Mouse (Mus musculus): ENCODE data around the gene Aven. TPM values are rescaled to one million over a fixed set of nuclear protein-coding genes. Genes with fewer than 3 reads are reported as not detected.

Gene Aven
- polyA plus RNA-seq, 1 experiment from 2014 or later = 12.5 TPM

DNA sequence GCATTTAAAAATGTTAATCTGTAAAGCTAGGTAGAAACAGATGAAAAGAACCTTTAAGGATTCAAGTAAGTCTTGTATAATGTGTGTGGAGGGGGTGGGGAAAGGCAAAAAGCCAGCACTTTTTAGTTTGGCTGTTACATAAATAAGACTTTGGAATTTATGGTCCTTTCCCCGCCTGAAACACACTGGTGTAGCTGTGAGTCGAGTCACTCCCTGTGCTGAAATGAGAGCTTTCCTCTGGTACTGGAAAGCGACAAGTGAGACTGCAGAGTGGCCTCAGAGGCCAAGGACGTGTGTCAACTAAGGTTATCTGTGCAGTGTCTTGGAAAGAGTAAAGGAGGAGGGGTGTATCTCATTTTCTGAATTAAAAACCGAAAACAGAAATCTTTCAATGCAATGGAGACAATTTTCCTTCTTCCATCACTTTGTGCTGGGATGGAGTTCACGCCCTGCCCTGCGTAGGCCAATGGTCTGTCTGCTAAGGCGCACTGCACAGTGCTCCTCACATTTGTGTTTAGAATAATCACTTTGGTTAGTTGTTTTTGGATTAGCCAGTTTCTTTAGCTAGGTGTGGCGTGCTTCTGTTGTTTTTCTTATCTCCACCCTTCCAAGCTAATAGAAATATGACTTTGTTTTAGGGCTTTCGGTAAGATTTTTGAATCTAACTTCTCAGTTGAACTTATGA, 40.2 kb downstream of the Aven start:
- no peak for DNase-seq (ENCODE audit: low spot score)
- Histone ChIP-seq H3K9me3 (no peaks in the 10 kb centered on the region), H3K36me3 (no peaks in the 10 kb centered on the region), H3K27me3 (ENCODE audit: insufficient read depth, poor library complexity, severe bottlenecking) (no peaks in the 10 kb centered on the region), H3K4me3 (no peak overlapping the region), H3K4me1 (peaks cover 5% of the 10 kb centered on the region; the same call in 1 of the 2 replicates), H3K27ac (no peak overlapping the region)
- WGBS = 64% methylated on average over 10 of the region's 10 CpGs

DNA sequence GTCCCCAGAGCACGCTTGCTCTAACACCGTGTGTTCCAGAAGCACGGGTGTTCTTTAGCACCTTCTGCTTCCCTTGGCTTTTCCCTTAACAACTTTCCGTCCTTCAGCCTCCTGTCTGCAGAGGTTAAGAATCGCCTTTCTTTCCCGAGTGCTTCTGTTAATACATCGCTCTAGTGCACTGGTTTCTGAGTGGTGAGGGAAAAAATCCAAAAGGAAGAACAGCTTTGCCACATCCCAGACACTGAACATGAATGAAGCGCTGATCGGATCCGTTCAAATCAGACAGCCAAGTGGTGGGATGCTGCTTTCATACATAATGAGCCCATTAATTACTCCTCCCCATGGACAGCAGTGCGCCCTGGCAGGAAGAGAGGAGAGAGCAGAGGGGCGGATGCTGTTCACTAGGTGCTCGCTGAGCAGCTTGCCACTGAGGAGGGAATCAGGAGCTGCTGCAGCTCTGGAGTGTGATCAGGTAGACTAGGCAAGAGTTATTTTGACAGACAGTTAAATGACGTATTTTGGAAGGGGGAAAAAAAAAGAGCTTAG, 42.0 kb downstream of the Aven start:
- H3K9me3 ChIP-seq = no peaks in the 10 kb centered on the region
- peaks cover 5% of the 10 kb centered on the region; the same call in 1 of the 2 replicates for H3K4me1 ChIP-seq
- no peaks in the 10 kb centered on the region for H3K27me3 ChIP-seq (ENCODE audit: insufficient read depth, poor library complexity, severe bottlenecking)
- no peak overlapping the region for H3K27ac ChIP-seq
- no peak for DNase-seq (ENCODE audit: low spot score)
- WGBS = 62% methylated on average over 14 of the region's 14 CpGs
- no peaks in the 10 kb centered on the region for H3K36me3 ChIP-seq
- no peak overlapping the region for H3K4me3 ChIP-seq

DNA sequence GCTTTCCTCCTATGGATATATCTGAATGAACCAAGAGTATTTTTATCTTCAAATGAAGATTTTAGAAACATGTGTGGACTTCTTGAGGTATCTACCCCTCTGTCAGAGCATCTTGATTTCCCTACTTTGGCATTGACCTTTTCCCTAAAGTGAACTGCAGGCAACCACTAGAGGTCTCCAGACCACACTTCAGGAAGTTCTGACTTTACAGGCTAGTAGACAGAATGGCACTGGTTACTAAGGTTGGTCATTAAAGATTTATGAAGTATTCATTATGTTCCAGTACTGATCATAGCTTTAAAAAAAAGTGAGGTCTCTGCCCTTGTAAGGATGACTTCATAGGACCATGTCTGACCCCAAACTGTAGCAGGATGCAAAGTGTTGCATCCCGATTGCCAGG, 46.0 kb downstream of the Aven start:
- Histone ChIP-seq H3K4me1 (no peaks in the 10 kb centered on the region), H3K27ac (no peak overlapping the region), H3K9me3 (no peaks in the 10 kb centered on the region), H3K4me3 (no peak overlapping the region), H3K27me3 (ENCODE audit: insufficient read depth, poor library complexity, severe bottlenecking) (no peaks in the 10 kb centered on the region), H3K36me3 (no peaks in the 10 kb centered on the region)
- DNase-seq (ENCODE audit: low spot score) = no peak
- 93% methylated on average over 1 of the region's 1 CpGs for WGBS

DNA sequence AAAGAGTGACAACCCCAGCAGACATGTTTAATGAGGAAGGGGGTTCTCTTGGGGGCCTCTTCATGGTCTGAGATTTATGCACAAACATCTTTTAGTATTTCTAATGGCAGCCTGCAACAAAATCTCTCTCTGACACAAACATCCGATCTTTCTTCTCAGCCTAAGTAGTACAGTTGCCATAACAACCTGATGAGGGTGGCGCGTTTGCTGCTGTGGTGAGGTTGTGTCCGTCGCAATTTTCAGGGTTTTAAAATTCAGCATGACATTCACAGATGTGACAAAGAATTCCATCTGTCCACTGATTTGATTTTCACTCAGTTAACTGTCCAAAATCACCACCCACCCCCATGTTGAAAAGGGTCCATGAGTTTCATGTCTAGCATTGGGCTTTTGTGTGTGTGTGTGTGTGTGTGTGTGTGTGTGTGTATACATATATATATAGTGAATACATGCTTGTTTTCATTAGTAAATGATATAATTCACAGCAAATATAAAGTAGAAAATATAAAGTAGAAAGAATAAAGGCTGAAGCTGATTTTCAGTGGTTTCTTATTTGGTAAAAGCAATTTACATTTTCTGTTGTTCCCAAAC, 49.0 kb downstream of the Aven start:
- no peaks in the 10 kb centered on the region for H3K9me3 ChIP-seq
- H3K36me3 ChIP-seq = no peaks in the 10 kb centered on the region
- no peaks in the 10 kb centered on the region for H3K27me3 ChIP-seq (ENCODE audit: insufficient read depth, poor library complexity, severe bottlenecking)
- WGBS = 92% methylated on average over 5 of the region's 5 CpGs
- DNase-seq (ENCODE audit: low spot score) = no peak
- H3K27ac ChIP-seq = no peak overlapping the region
- no peak overlapping the region for H3K4me3 ChIP-seq
- no peaks in the 10 kb centered on the region for H3K4me1 ChIP-seq

DNA sequence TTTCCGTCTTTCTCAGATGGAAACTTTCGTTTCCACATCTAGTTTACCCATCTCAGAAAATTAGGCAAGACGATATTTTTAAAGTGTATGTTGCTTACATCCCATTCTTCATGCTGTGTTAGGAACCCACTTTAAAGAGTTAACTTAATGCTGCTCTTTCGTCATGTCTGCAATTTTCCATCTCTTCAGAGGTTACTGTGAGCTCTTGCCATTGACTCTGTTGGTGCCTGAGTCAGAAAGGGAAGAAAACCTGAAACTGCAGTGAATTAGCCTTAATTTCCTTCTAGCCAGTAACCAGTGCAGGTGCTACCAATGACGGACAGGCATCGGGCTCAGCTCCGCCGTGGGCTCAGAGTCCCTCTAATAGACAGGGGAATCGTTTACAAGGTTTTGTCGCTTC, 63.8 kb downstream of the Aven start:
- no peaks in the 10 kb centered on the region for H3K27me3 ChIP-seq (ENCODE audit: insufficient read depth, poor library complexity, severe bottlenecking)
- 92% methylated on average over 10 of the region's 10 CpGs for WGBS
- H3K4me3 ChIP-seq = no peak overlapping the region
- H3K4me1 ChIP-seq = no peaks in the 10 kb centered on the region
- no peak for DNase-seq (ENCODE audit: low spot score)
- H3K27ac ChIP-seq = no peak overlapping the region
- H3K36me3 ChIP-seq = no peaks in the 10 kb centered on the region
- no peaks in the 10 kb centered on the region for H3K9me3 ChIP-seq

DNA sequence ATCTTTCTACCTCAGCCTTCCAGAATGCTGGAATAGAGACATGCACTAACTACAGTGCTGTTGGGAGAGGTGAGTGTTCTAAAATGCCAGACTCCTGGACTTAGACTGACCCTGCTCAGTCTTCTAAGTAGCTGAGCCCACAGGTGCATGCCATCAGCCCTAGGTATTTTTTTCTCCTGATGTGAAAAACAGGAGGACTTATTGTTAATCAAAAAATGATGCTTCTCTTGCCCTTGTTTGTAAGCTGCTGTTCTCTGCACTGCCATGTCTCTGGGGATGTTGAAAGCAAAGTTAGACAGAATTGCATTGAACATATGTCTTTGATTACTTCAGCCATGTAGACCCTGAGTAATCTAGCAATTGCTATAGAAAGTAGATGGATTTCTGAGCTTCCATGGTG, 64.7 kb downstream of the Aven start:
- Histone ChIP-seq H3K36me3 (no peaks in the 10 kb centered on the region), H3K4me3 (no peak overlapping the region), H3K27me3 (ENCODE audit: insufficient read depth, poor library complexity, severe bottlenecking) (no peaks in the 10 kb centered on the region), H3K9me3 (no peaks in the 10 kb centered on the region), H3K4me1 (no peaks in the 10 kb centered on the region), H3K27ac (no peak overlapping the region)
- no peak for DNase-seq (ENCODE audit: low spot score)

DNA sequence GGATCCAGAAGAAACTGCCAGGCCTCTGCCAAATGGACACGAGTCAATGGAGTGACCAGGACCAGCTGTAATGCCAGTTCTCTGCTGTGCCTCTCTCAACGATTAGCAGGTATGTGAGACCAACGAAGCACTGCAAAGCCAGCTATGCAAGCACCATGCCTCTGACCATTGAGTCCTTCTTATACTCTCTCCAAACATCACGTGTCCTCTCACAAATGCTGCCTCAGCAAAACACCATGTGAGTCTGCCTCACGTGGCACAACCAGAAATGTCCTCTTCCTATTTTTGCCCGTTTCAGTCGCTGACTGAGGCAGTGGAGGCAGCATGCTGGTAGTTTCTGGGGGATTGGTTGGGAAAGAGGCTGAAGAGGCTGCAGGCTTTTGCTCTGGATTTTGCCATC, 68.8 kb downstream of the Aven start:
- Histone ChIP-seq H3K4me1 (no peaks in the 10 kb centered on the region), H3K27me3 (ENCODE audit: insufficient read depth, poor library complexity, severe bottlenecking) (no peaks in the 10 kb centered on the region), H3K9me3 (no peaks in the 10 kb centered on the region), H3K4me3 (no peak overlapping the region), H3K36me3 (no peaks in the 10 kb centered on the region), H3K27ac (no peak overlapping the region)
- no peak for DNase-seq (ENCODE audit: low spot score)
- 89% methylated on average over 7 of the region's 7 CpGs for WGBS

DNA sequence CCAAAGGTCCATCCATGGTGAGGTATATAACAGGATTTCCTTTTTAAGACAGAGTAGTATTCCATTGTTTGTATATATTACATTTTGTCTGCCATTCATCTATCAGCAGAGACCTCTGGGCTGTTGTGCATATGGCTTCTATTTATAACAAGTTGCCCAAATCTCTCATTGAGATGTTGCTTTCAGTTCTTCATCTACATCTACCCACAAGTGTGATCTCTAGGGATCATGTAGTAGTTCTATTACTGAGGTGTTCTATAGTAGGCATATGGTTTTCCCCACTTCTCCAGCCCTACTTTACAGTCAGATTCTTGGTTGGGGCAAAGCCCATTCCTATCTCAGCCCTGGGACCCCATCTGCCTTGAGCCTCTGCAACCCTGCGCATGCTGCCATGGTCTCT, 72.3 kb downstream of the Aven start:
- no peaks in the 10 kb centered on the region for H3K9me3 ChIP-seq
- no peak for DNase-seq (ENCODE audit: low spot score)
- H3K27ac ChIP-seq = no peak overlapping the region
- H3K36me3 ChIP-seq = no peaks in the 10 kb centered on the region
- 100% methylated on average over 1 of the region's 1 CpGs for WGBS
- no peaks in the 10 kb centered on the region for H3K27me3 ChIP-seq (ENCODE audit: insufficient read depth, poor library complexity, severe bottlenecking)
- no peak overlapping the region for H3K4me3 ChIP-seq
- no peaks in the 10 kb centered on the region for H3K4me1 ChIP-seq

DNA sequence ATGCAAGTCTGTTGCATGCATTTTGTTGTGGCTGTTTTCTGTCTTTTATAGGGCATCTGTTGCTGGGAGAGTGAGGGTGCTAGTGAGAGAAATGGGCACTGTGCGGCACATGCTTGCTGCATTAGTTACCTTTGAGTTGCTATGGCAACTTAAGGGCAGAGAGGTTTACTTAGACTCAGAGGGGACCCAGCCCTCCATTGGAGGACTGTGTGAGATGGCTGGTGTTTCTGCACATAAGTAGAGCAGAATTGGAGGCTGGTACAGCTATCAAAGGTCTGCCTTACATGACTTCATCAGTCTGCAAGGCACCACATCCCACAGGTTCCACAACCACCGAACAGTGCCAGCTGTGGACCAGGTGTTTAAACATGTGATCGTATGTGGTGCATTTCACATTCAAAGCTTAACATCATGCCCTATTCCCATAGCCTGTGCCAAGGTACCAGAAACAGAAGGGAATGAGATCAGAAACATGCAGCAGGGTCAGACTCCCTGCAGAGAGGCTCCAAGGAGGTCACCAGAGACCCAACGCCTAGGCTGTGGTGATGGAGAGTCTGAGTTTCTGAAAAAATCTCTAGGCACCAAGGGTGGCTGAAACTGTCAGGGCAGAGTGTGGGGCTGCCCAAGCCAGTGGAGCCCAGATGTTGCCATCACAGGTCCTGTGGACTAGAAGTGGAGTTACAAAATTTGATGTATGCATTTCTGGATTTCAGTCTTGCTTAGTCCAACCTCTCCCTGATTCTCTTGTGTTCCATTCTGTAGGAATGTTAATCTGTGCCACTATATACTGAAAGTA, 73.7 kb downstream of the Aven start:
- Histone ChIP-seq H3K36me3 (no peaks in the 10 kb centered on the region), H3K9me3 (no peaks in the 10 kb centered on the region), H3K27ac (no peak overlapping the region), H3K4me3 (no peak overlapping the region), H3K27me3 (ENCODE audit: insufficient read depth, poor library complexity, severe bottlenecking) (no peaks in the 10 kb centered on the region), H3K4me1 (no peaks in the 10 kb centered on the region)
- no peak for DNase-seq (ENCODE audit: low spot score)
- 80% methylated on average over 4 of the region's 4 CpGs for WGBS

DNA sequence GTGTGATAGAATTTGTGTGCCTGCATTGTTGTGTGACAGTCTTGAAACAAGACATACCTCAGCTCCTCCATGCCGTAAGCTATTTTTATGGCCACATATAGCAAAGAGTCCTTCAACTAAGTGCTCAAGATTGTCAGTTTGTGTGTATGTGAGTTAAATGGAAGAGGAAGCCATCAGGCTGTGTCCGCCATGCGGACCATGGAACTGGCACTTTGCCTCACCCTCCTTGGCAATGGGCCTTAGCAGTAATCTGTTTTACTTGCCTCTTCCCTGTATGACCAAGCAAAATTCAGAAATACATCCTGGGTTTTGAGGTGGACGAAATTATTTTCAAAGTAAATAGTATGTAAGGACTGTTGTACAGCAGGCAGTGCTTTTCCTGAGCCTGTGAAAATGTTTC, 75.0 kb downstream of the Aven start:
- no peak for DNase-seq (ENCODE audit: low spot score)
- Histone ChIP-seq H3K9me3 (no peaks in the 10 kb centered on the region), H3K27me3 (ENCODE audit: insufficient read depth, poor library complexity, severe bottlenecking) (no peaks in the 10 kb centered on the region), H3K4me3 (no peak overlapping the region), H3K36me3 (no peaks in the 10 kb centered on the region), H3K4me1 (no peaks in the 10 kb centered on the region), H3K27ac (no peak overlapping the region)
- WGBS = 80% methylated on average over 4 of the region's 4 CpGs

DNA sequence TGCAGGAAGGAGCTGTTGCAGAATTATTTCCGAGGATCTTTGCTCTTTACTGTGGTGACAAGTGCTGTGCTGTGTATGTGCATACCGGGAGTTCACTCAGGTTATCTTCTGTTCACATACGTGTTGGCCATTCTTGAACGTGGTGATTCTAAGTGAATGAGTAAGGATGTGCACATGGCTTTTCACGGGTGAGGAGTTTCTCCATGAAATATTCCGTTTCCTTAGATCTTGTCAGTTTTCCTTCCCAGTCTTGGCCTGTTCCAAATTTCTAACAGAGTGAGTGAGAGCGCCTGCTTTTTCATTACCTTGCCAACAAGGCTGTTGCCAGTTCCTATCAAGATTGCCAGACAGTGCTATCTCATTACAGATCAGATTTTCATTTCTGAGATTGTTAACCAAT, 98.2 kb downstream of the Aven start:
- no peaks in the 10 kb centered on the region for H3K9me3 ChIP-seq
- no peaks in the 10 kb centered on the region for H3K4me1 ChIP-seq
- H3K27me3 ChIP-seq (ENCODE audit: insufficient read depth, poor library complexity, severe bottlenecking) = no peaks in the 10 kb centered on the region
- WGBS = 87% methylated on average over 7 of the region's 7 CpGs
- H3K4me3 ChIP-seq = no peak overlapping the region
- DNase-seq (ENCODE audit: low spot score) = no peak
- H3K27ac ChIP-seq = no peak overlapping the region
- H3K36me3 ChIP-seq = no peaks in the 10 kb centered on the region

DNA sequence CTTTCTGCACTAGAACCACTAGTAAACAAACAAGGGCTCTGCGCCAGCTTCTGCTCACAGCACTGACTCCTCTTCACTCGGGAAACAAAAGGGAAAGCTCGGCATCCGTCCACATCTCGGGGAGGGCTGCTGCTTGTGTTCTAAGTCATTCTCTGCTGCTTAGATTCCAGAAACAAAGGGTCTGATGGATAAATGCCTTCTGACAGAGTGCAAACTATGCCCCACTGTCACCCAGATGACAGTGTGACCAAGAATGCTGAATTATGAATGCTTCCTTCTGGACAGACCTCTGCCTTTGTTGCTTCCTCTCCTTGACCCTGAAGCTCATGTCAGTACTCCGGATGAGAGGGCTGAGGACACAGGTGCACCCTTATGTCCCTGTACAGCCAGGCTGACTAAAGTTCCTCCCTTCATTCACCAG, 98.7 kb downstream of the Aven start:
- Histone ChIP-seq H3K4me3 (no peak overlapping the region), H3K27me3 (ENCODE audit: insufficient read depth, poor library complexity, severe bottlenecking) (no peaks in the 10 kb centered on the region), H3K27ac (no peak overlapping the region), H3K4me1 (no peaks in the 10 kb centered on the region), H3K9me3 (no peaks in the 10 kb centered on the region), H3K36me3 (no peaks in the 10 kb centered on the region)
- no peak for DNase-seq (ENCODE audit: low spot score)
- WGBS = 79% methylated on average over 6 of the region's 6 CpGs

DNA sequence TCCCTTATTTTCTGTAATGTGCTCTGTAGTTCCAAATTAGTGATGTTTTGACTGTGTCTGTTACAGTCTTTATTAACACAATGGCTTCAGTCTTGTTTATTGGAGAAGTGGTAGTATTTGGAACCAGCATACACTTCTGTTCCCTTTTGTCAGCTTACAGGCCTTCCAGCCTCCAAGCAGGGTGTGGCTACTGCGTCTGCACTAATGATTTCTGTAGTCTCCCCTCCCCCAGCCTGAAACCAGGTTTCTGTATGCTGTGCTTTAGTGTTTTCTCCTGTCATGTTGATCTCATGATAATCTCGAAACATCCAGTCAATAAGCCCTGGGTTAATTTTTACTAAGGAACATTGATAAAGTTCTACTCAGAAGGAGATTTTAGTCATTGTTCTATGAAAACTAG, 100.6 kb downstream of the Aven start:
- Histone ChIP-seq H3K27ac (no peak overlapping the region), H3K4me1 (no peaks in the 10 kb centered on the region), H3K36me3 (no peaks in the 10 kb centered on the region), H3K27me3 (ENCODE audit: insufficient read depth, poor library complexity, severe bottlenecking) (no peaks in the 10 kb centered on the region), H3K9me3 (no peaks in the 10 kb centered on the region), H3K4me3 (no peak overlapping the region)
- 77% methylated on average over 2 of the region's 2 CpGs for WGBS
- DNase-seq (ENCODE audit: low spot score) = no peak
